Mouse (Mus musculus): Measurements from ENCODE around the gene Inava.
A peak's percentile ranks its signal among the peaks of the same experiment; 100 is the strongest.

Gene Inava

GRCm38 (mm10) chr1:136230201-136230600, 3.9 kb downstream of the Inava start:
- DNase-seq, result peak; percentile 64 to 79

GRCm38 (mm10) chr1:136229040-136229373, 5.1 kb downstream of the Inava start:
- DNase-seq, result no peak

GRCm38 (mm10) chr1:136228328-136229039, 5.6 kb downstream of the Inava start:
- DNase-seq, result peak in 1 of 2 experiments; percentile 41

- DNase-seq, result peak in 1 of 2 experiments; percentile 31
Measured at GRCm38 (mm10) chr1:136227870-136228269, 6.2 kb downstream of the Inava start.

GRCm38 (mm10) chr1:136226626-136227025, 7.4 kb downstream of the Inava start:
- no peak for DNase-seq

GRCm38 (mm10) chr1:136225846-136226245, 8.2 kb downstream of the Inava start:
- DNase-seq, result no peak

- DNase-seq, result no peak
Measured at GRCm38 (mm10) chr1:136223758-136224342, 10.2 kb downstream of the Inava start.

- DNase-seq, result no peak
Measured at GRCm38 (mm10) chr1:136222386-136222785, 11.7 kb downstream of the Inava start.

- DNase-seq, result peak; percentile 63 to 79
Measured at GRCm38 (mm10) chr1:136220037-136220871, 13.8 kb downstream of the Inava start.

- DNase-seq, result no peak
Measured at GRCm38 (mm10) chr1:136214304-136214703, 19.8 kb downstream of the Inava start.

- peak in 1 of 2 experiments; percentile 28 for DNase-seq
Measured at GRCm38 (mm10) chr1:136212803-136213202, 21.3 kb downstream of the Inava start, which contains the start of gene Mroh3. Mroh3 (minus strand) TSS chr1:136212828.

- no peak for DNase-seq
Measured at GRCm38 (mm10) chr1:136190033-136190432, 44.0 kb downstream of the Inava start.

GRCm38 (mm10) chr1:136179511-136180001, 54.5 kb downstream of the Inava start:
- DNase-seq, result peak in 1 of 2 experiments; percentile 19

- DNase-seq, result peak; percentile 72 to 82
Measured at GRCm38 (mm10) chr1:136178741-136179140, 55.3 kb downstream of the Inava start.

GRCm38 (mm10) chr1:136177085-136177484, 57.0 kb downstream of the Inava start:
- peak; percentile 50 to 73 for DNase-seq

- DNase-seq, result peak in 1 of 2 experiments; percentile 33
Measured at GRCm38 (mm10) chr1:136175183-136175582, 58.9 kb downstream of the Inava start.

- DNase-seq, result peak; percentile 30 to 54
Measured at GRCm38 (mm10) chr1:136174101-136174606, 59.9 kb downstream of the Inava start.

GRCm38 (mm10) chr1:136172696-136173095, 61.4 kb downstream of the Inava start:
- no peak for DNase-seq

GRCm38 (mm10) chr1:136170109-136170508, 64.0 kb downstream of the Inava start:
- DNase-seq, result peak; percentile 68 to 73

GRCm38 (mm10) chr1:136167657-136168056, 66.4 kb downstream of the Inava start:
- no peak for DNase-seq

GRCm38 (mm10) chr1:136165436-136165835, 68.6 kb downstream of the Inava start:
- DNase-seq, result no peak

All from lung, adult 18-20 months (tissue).